Mouse (Mus musculus) lung, postnatal 36 days (tissue): ENCODE measurements around the gene Gnl1.
"Not testable (repeated sequence)": the region's sequence is repeated elsewhere in the genome, so short reads cannot be mapped to it uniquely, and the experiment has no call there.

Experiments
- DNase-seq: peaks from one replicate; pipeline ENCODE4 v3.0.0; 2022; ENCODE audit warnings: mixed read lengths

Gene Gnl1

DNA sequence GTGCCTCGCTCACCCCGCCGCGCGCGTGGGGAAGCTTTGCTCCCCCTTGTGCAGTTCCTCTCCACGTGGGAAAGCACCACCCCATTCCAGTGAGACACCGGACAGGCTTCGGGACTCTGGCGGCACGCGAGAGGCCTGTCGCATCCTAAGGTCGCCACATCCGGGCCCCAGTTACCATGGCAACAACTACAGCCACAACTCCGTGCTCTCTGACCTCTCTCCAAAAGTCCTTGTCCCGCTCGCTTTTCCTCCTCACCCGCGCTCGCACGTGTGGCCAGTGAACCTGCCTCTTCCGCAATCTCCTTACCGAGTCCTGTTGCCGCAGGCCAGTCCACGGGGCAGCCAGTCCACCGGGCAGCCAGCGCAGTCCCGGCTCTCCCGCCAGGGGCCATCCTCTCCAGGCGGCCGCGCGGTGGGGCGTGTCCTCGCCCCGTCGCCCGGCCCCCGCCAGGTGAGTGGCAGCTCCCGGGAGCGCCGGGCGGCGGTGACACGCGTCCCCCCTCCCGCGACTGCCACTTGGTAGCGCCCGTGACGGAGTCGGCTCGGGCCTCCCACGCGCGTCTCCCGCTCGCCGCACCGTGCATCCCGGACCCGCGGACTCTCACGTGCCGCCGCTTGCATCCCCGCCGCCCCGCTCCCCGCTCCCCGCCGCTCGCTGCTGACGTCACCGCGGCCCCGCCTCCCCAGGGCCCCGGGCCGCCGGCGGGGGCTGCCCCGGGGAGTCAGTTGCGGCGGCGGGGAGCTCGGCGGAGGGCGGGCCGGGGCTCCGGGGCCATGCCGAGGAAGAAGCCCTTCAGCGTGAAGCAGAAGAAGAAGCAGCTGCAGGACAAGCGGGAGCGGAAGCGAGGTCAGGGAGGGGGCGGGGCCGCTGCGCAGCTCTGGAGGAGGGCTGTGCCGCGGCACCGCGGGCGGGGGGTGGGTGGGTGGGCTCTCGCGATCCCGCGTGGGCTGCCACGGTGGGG lies at the start of gene Gnl1, which contains the start of gene Prr3:
TSS of gene Gnl1 (plus strand) at position 451 of the 962 bp plus-strand sequence.
TSS of gene Prr3 (minus strand) at position 836 of the 962 bp plus-strand sequence.
- DNase-seq = peak; percentile 94

DNA sequence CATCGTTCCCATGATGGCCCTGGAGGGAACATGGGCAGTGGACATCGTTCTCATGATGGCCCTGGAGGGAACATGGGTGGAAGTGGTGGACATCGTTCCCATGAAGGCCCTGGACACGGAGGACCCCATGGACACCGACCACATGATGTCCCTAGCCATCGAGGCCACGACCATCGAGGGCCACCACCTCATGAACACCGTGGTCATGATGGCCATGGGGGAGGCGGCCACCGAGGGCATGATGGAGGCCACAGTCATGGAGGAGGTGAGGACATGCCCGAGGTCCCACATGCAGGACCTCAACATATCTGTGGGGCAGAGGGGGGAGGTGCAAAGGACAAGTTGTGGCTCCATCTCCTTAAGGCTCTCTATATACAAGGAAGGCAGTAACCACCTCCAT lies 49.0 kb upstream of the Gnl1 start:
- no peak for DNase-seq

DNA sequence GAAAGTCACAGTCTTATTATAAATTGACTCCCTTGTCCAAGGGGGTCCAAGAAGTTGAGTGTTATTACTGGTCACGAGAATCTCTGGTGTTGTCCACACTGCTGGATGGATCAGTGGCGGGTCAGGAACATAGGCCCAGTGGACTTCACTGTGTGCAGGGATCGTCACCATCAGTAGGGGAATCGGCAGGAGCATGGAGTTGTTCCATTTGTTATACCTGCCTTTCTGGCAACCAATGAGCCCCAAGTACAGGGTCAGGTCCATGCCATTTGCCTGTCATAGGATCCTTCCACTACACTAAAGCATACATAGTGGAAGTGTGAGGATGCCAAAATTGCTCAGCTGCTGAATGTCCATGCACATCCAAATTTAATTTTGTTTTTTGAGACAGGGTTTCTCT lies 47.0 kb upstream of the Gnl1 start:
- no peak for DNase-seq

DNA sequence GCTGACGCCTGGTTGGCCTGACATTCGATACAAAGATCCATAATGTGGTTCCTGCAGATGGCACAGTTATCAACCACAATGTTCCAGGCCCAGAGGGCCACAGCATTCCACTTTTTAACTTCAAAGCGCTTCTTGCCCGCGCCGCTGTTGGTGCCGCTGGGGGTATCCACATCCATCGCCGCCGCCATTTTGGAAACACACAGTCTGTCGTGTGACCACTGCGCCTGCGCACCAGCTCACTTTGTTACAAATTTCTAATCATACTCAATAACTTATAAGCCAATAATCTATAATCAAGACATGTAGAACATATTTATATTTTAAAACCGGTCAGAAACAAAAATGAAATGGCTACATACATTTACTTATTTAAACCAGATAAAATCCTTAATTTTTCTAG lies 43.9 kb upstream of the Gnl1 start:
- not testable (repeated sequence) for DNase-seq

DNA sequence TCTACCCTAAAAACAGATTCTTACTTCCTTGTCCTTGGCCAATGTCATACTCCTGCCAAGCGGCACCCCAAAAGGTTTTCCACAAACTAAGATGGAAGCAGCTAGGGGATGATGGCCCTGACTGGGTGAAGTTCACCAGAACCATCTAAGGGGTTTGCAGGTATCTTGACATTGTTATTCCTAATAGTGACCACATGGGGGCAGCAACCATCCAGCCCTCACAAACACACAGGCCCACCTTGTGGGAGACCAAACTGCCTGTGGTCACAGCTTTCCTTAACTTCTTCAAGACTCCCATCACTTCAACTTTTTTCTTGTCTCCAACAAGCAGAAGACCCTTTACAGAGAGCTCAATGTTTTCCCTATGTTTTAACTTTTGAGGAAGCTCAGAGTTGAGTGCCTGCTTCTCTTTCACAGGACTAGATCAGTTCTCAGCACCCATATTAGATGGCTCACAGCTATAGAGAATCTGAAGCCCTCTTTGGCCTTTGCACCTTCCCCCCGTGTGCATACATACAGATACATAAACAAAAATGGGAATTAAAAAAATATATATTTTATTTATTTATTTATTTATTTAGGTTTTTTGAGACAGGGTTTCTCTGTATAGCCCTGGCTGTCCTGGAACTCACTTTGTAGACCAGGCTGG lies 41.8 kb upstream of the Gnl1 start:
- peak; percentile 62 for DNase-seq

DNA sequence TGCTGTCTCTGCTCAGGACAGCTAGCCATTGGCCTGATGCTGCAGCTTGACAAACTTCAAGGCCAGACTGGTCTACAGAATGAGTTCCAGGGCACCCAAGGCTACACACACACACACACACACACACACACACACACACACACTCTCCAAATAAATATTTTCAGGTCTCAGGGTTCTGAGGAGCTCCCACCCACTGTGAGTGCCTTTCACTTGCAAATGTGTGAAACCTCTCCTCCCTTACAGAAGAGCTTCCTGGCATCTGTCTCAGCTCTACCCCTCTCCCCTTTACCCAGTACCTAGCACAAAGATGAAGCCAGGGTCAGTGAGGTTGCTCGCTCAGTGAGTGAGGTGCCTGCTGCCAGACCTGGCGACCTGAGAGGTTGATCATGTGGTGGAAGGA lies 40.5 kb upstream of the Gnl1 start:
- no peak for DNase-seq

DNA sequence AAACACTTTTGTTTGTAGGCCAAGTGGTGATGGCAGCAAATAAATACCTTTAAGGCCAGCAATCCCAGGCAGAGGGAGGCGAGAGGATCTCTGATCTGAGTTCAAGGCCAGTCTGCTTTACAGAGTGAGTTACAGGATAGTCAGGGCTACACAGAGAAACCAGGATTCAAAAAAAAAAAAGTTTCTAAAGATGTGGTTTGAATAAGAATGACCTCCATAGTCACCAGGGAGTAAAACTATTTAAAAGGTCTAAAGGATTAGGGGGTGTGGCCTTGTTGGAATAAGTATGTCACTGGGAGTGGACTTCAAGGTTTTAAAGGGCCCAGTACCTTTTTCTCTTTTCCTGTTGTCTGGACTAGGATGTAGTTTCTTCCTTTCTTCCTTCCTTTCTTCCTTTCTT lies 39.7 kb upstream of the Gnl1 start:
- no peak for DNase-seq

DNA sequence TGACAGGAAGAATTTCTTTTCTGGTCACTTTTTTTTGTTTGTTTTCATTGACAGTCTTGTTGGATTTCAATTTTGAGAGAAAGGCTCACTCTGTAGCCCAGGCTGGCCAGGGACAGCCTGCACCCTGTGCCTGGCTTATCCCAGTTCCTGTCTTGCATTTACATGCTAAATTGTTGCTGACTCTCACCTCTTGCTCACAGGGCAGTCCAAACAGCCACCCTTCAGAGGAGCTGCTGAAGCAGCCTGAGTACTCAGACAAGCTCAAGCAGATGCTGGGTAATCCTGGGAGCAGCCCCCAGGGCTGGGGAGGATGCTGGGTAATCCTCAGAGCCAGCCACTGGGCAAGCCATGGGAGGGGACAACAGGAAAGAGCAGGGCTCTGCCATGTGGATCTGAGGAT lies 28.7 kb upstream of the Gnl1 start:
- not testable (repeated sequence) for DNase-seq

DNA sequence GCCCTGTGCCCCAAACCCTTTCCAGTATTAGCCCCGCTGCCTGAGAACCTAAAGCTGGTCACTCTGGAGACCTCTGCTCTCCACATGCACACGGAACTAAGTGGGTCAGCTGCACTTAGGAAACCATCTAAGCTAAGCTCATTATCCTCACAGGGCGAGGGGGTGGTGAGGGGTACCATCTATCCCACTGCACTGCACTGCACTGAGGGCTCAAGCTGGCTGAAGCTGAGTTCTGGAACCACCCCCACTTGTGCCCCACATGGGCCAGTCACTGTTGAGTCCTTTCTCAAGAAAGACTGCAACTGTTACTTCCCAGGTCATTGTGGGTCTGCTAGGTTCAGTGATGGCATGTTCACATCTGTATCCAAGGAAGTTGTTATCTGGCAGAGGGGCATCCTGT lies 27.1 kb upstream of the Gnl1 start:
- DNase-seq = not testable (repeated sequence)

DNA sequence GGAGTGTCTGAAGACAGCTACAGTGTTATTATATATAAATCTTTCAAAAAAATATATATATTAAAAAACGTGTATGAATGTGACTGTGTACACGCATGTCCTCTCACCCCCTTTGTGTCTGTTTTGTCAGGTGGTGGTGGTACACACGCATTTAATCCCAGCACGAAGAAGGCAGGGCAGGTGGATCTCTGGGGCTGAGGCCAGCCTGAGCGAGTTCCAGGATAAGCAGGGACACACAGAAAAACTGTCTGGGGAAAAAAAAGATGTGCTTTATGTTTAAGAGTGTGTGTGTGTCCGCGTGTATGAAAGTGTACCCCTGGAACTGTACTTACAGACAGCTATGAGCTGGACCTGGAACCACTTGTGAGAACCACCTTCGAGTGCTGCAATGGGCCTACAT lies 25.0 kb upstream of the Gnl1 start:
- no peak for DNase-seq

DNA sequence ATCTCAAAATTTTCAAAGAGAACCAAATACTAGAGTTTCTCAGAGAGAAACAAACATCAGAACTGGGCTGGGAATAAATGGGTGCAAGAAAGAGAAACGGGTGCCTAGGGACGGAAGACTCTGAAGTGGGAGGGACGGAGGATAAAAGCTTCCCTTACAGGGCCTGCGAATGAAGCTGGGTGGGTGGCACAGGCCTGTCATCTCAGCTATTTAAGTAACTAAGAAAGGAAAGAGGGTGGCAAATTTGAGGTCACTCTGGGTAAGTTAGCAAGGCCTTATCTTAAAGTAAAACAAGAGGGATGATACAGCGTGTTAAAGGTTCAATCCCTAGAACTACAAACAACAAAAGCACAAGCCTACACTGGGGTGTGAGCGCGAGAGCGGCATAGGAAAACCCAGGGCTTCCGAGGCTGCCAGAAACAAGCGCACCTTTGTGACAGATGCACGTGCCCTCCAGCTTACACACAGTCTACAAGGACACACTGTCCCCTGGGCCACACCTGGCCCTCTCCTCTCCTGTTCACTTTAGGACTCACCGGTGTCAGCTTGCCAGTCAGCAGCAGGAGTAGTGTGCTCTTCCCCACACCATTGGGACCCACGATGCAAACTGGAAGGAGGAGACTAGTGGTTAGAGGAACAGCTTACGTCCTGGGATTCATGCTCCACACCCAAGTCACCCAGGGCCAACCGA lies 21.0 kb upstream of the Gnl1 start:
- DNase-seq = no peak

DNA sequence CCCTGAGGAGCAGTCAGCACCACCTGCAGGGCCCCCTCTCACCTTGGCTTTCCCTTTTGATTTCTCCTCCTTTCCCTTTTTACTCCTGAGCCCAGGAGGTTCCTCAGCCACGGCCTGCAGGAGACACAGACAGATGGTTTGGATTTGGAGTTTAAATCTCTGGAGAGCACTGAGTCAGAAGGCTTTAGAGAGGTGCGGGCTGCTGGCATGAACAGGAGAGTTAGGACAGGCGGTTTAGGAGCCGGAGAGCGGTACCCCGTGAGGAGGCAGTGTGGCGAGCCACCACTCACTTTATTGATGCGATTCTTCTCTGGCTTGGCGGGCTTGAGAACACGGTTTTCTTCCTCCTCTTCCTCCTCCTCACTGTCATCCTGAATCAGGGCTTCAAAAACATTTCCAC lies 16.4 kb upstream of the Gnl1 start:
- no peak for DNase-seq

DNA sequence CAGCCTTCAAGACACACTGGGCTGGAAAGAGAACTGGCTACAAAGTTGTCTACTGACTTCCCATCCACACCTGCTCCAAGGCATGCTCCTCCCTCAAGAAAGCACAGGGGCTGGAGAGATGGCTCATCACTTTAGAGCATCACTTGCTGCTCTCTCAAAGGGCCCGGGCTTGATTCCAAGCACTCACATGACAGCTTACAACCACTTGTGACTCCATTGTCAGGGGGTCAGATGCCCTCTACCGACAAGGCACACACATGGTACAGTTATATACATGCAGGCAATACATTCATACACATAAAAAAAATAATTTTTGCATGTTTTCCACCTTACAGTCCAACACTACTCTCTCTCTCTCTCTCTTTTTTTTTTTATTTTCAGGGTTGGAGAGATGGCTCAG lies 12.0 kb upstream of the Gnl1 start:
- no peak for DNase-seq

DNA sequence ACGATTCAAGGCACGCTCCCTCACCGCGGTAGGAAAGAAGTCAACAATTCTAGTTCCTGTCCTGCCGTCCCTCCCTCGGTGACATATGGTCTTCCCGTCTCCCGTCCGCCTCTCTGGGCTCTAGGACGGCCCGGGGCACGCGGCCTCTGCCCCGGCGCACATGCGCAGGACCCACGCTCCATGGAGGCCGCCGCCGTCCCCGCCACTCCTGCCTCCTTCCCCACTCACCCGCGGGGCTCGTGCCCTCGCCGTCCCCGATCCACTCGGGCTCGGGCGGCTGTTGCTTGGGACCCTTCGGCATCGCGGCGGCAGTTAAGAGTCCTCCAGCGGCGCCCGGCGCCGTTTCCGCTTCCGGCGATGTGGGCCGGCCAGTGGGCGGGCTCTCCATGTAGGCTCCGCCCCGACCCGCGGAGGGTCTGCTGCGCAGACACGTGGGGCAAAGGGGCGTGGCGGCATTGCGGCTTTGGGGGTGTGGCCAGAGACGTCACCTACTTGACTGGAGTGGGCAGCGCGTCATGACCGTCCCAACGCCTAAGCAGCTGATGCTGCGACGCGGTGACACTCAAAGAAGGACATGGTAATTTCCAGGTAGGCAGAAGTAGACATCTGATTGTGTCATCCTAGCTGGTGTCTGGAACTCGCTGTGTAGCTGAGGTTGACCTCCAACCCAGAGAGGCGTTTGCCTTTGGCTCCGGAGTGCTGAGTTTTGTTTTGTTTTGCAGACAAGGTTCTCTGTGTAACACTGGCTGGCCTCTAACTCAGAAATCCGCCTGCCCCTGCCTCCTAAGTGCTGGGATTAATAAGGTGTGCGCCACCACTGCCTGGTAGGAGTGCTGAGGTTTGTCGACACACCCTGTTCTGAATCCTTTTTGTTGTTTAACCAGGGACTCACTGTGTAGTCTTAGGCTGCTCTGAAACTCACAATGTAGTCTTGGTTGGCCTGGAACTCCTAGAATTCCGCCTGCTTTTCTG lies 9.9 kb upstream of the Gnl1 start, which contains the start of gene Abcf1:
TSS of gene Abcf1 (minus strand) at position 344 of the 972 bp plus-strand sequence.
- peak; percentile 99 for DNase-seq

DNA sequence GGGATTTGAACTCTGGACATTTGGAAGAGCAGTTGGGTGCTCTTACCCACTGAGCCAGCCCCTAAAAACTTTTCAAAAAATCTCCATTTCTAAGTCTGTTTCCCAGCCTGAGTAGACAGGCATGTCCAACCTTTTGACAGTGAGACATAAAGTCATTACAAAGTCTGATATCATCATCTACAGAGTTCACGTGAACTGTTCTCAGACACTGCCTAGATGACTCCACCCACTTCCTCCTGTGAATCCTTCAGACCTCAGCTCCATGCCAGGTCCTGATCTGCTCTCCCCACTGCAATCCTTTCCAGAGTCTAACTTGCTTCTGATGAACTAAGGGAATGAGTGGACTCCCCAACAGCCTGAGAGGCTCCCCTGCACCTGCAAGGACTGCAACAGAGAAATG lies 7.5 kb upstream of the Gnl1 start:
- DNase-seq = peak; percentile 18

DNA sequence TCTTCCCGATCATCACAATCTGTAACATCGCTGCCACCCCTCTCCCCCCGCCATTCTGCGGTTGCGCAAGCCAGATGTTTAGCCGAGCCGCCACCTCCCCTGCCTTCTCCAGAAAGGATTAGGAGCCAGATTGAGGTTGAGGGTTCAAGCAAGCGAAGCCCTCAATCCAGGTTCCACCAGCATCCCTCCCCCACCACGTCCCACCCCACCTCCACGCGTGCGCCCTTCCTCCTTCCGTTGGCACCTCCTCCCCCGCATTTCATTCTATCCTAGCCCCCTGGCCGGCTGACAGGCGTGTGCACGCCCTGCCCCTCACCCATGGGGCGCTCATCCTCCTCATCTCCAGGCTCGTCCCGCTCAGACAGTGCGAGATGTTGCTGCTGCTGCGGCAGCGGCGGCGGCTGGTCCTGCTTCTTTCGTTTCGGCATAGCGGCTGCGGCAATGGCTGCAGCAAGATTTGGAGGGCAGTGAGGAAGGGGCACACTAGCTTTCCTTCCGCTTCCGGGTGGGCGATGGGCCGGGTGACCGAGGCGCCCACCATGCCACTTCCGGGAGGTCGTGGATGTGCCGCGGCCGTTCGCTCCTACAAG lies 745 bp upstream of the Gnl1 start:
- peak; percentile 27 for DNase-seq

DNA sequence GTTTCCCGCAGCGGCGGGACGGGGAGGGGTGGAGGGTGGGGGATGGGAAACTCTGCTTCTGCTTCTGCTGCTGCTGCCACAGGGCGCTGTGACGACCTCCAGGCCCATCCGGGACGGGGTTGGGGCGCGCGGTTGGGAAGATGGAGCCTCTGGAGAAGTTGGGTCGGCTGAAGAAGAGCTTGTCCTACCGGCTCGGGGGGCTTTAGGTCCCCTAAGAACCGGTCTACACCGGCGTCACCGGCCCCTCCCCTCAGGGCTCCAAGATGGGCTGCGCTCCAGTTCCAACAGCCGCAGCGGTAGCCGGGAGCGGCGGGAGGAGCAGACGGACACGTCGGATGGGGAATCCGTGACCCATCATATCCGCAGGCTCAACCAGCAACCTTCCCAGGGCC lies 708 bp downstream of the Gnl1 start:
- DNase-seq = peak; percentile 51

DNA sequence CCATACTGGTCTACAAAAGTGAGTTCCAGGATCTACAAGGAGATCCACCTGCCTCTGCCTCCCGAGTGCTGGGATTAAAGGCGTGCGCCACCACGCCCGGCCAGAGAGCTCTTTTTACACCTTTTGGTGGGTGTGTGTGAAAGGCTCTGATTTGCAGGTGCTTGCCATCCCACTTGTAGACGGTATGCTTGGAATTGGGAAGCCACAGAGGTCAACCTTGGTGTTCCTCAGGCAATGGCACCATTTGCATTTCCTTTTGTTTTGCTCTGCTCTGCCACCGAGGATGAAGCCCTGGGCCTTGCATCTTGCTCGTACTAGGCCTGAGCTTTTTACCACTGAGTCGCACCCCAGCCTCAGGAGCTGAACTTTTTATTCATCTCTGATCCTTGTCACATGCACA lies 2.1 kb downstream of the Gnl1 start:
- DNase-seq = no peak

DNA sequence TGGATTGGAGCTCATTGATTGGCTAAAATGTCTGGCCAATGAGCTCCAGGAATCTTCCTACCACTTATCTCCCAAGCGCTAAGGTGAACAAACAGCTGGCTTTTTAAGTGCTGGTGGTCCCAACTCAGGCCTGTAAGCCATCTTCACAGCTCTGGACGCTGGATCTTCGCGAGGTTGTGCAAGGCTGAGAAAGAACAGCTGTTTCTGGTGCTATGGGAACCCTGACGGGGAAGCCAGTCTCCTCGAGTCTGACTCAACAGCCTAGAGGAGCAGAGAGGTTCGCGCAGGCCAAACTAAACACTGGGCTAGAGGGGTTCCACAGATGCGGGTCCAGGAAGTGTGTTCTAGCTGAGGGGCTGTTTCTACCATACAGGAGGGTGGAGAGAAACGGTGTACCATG lies 12.1 kb downstream of the Gnl1 start:
- DNase-seq = peak; percentile 22

DNA sequence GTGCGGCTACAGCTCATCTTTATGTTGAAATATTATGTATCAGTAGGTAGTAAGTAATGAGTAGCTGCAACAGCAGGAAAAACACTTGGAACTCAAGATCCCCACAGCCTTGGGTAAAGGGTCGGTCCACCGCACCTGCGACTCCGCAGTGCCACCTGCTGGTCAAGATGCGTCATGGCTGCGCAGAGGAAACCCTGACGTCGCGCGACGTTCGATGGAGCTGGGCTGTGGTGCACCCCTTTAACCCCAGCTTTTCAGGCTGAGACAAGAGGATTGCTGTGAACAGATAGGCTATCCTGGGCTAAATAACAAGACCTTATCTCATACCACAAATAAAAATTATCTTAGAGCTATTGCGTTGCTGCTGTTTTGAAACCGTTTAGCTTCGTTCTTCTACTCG lies 14.0 kb downstream of the Gnl1 start:
- DNase-seq = peak; percentile 85

DNA sequence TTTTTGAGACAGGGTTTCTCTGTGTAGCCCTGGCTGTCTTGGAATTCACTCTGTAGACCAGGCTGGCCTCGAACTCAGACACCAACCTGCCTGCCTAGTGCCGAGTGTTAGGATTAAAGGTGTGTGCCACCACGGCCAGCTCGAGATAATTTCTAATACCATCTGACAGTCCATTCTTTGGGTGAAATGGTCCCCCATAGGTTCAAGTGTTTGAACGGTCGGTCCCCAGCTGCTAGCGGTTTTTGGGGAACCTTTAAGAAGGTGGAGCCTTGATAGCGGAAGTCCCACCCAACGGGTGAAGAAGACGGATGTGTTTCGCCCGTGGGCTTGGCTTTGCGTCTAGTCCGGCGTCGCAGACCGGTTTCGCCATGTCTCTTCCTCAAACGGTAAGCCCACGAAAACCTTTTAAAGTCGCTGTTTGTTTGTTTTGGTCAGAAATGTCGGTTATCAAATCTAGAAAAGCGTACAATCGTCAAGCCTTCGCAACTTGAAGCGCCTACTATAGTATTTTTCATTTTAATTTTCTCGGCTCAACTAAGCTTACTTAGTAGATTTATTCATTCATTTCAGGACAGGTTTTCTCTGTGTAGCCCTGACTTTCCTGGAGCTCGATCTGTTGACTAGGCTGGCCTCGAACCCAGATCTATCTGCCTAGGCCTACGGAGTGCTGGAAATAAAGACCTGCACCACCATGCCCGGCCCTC lies 14.7 kb downstream of the Gnl1 start:
- peak; percentile 93 for DNase-seq
